ENCODE assay signal across 11 mouse cellular contexts in the genomic region with DNA sequence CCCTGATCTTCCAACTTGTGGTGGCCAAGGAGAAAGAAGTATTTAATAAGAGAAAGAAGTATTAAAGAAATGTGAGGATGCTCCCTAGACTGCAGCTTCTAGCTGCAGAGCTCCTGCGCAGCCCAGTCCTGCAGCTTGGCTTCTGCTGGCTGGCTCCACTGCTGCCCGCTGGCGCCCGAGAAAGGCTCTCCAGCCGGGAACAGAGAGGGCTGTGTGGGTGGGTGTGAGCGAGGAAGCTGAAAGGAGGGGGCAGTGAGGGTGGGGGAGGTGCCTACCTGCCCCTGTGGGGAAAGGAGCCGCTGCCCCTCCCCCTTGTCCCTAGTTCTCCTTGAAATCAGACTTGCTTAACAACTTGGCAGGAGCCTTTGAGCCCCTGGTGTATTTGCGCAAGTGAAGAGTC. TPM values are rescaled to one million over a fixed set of nuclear protein-coding genes. Genes with fewer than 3 reads are reported as not detected.
DNase-seq lines count a peak whose midpoint lies in the region; ATAC-seq and TF ChIP-seq lines count a peak whose summit lies in the region.
"Had no signal": no experiment of that assay in that cellular context is flagged by ENCODE, and none has a peak within 500 bp of the region (broad histone marks: within the 10 kb centered on the region; RNA-seq: fewer than 3 reads in every experiment).

A gene (minus strand): TSS at position 181 of the 400 bp plus-strand sequence.

- TF ChIP-seq POLR2A in cortical plate, adult 2 months (IDR thresholded peaks at IDR 0.05; ENCODE audit: extremely low read depth, insufficient read depth, low read length), result 0 out of 2 replicates have a peak, but pooled peaks have one; percentile 17

- peak within 1 kb of the TSS; percentile 80 for H3K27ac ChIP-seq in cortical plate, adult 2 months (ENCODE audit: insufficient read depth, low read length)
- H3K27ac ChIP-seq in hindbrain, embryonic 16.5 days (ENCODE audit: low read depth, low read length), result no peak within 1 kb of the TSS
- H3K27ac ChIP-seq in midbrain, embryonic 15.5 days, result no peak within 1 kb of the TSS
- H3K27ac ChIP-seq in liver, postnatal 0 days (ENCODE audit: low read depth), result no peak within 1 kb of the TSS

- 4% methylated on average over 8 of the region's 8 CpGs for WGBS in hindbrain, embryonic 16.5 days
- 0% methylated on average over 8 of the region's 8 CpGs for WGBS in midbrain, embryonic 15.5 days
- WGBS in liver, postnatal 0 days (ENCODE audit: insufficient replicate concordance), result 4% methylated on average over 8 of the region's 8 CpGs

- no peaks in the 10 kb centered on the region; the same call in 1 of the 2 replicates for H3K27me3 ChIP-seq in hindbrain, embryonic 16.5 days (replicated peaks; ENCODE audit: control insufficient read depth, insufficient read depth, low read length)
- H3K27me3 ChIP-seq in midbrain, embryonic 15.5 days (replicated peaks), result peaks cover 16% of the 10 kb centered on the region
- 0 out of 2 replicates have a peak, but pooled peaks cover 6% of the 10 kb centered on the region for H3K27me3 ChIP-seq in liver, postnatal 0 days (ENCODE audit: insufficient read depth, low read length)

- H3K36me3 ChIP-seq in hindbrain, embryonic 16.5 days (ENCODE audit: control insufficient read depth, insufficient read depth, low read length), result no peaks in the 10 kb centered on the region
- no peaks in the 10 kb centered on the region for H3K36me3 ChIP-seq in midbrain, embryonic 15.5 days (replicated peaks)
- H3K36me3 ChIP-seq in liver, postnatal 0 days (replicated peaks; ENCODE audit: insufficient read depth, low read length), result no peaks in the 10 kb centered on the region

- H3K9ac ChIP-seq in hindbrain, embryonic 16.5 days (ENCODE audit: low read depth, low read length), result peak within 1 kb of the TSS; percentile 51
- H3K9ac ChIP-seq in midbrain, embryonic 15.5 days, result no peak within 1 kb of the TSS
- no peak within 1 kb of the TSS for H3K9ac ChIP-seq in liver, postnatal 0 days (replicated peaks)

- DNase-seq in ES-CJ7 (ENCODE audit: low read depth, low spot score), result peak; percentile 44
- no peak for DNase-seq in liver, postnatal 0 days
- no peak for DNase-seq in gastrocnemius, postnatal 4 days (ENCODE audit: low spot score in 2 of 2)
- no peak for DNase-seq in kidney, postnatal 14 days
- DNase-seq: lung, postnatal 10 days; retina, postnatal 1 day had no signal

- no peak for TF ChIP-seq EP300 in liver, postnatal 0 days (IDR thresholded peaks at IDR 0.05; ENCODE audit: low read depth)

- H3K4me2 ChIP-seq in hindbrain, embryonic 16.5 days (ENCODE audit: low read length), result peak within 1 kb of the TSS; percentile 72
- H3K4me2 ChIP-seq in midbrain, embryonic 15.5 days, result peak within 1 kb of the TSS; percentile 54
- no peak within 1 kb of the TSS for H3K4me2 ChIP-seq in liver, postnatal 0 days (ENCODE audit: low read depth, low read length)

- peaks cover 2% of the 10 kb centered on the region; the same call in 1 of the 2 replicates for H3K4me1 ChIP-seq in cortical plate, adult 2 months (ENCODE audit: control insufficient read depth, insufficient read depth, low read length)
- H3K4me1 ChIP-seq in hindbrain, embryonic 16.5 days (ENCODE audit: control insufficient read depth, insufficient read depth, low read depth, low read length), result peaks cover 3% of the 10 kb centered on the region; the same call in 1 of the 2 replicates
- peaks cover 12% of the 10 kb centered on the region for H3K4me1 ChIP-seq in midbrain, embryonic 15.5 days
- no peaks in the 10 kb centered on the region for H3K4me1 ChIP-seq in liver, postnatal 0 days (ENCODE audit: insufficient read depth)

- no peak for TF ChIP-seq CTCF in cortical plate, adult 2 months (IDR thresholded peaks at IDR 0.05; ENCODE audit: extremely low read depth, insufficient read depth, low read length)
- TF ChIP-seq CTCF in liver, postnatal 0 days (IDR thresholded peaks at IDR 0.05; ENCODE audit: low read depth), result no peak

- no peaks in the 10 kb centered on the region for H3K9me3 ChIP-seq in hindbrain, embryonic 16.5 days (ENCODE audit: control insufficient read depth, low read length)
- no peaks in the 10 kb centered on the region for H3K9me3 ChIP-seq in midbrain, embryonic 15.5 days
- 0 out of 2 replicates have a peak, but pooled peaks cover 2% of the 10 kb centered on the region for H3K9me3 ChIP-seq in liver, postnatal 0 days (ENCODE audit: low read length)

- ATAC-seq in hindbrain, embryonic 16.5 days, result peak; percentile 90
- ATAC-seq in midbrain, embryonic 15.5 days (replicated peaks), result peak; percentile 88
- ATAC-seq in liver, postnatal 0 days, result no peak
- no peak for ATAC-seq in CD4-positive, CD25-positive, alpha-beta regulatory T cell, adult 4 months

- H3K4me3 ChIP-seq in cortical plate, adult 2 months (ENCODE audit: insufficient read depth, low read length), result peak within 1 kb of the TSS; percentile 52
- peak within 1 kb of the TSS; percentile 42 for H3K4me3 ChIP-seq in hindbrain, embryonic 16.5 days (ENCODE audit: low read length)
- H3K4me3 ChIP-seq in midbrain, embryonic 15.5 days, result peak within 1 kb of the TSS; percentile 32
- no peak within 1 kb of the TSS for H3K4me3 ChIP-seq in liver, postnatal 0 days (ENCODE audit: low read depth, low read length)

RNA-seq across cellular contexts. Expression of the gene that starts here (rescaled TPM):
- polyA plus RNA-seq in cortical plate, adult 2 months (2012; rRNA removed), result 7.5 and 7.6 TPM in 2 replicates
- 0.87 and 0.89 TPM in 2 replicates for polyA plus RNA-seq in hindbrain, embryonic 16.5 days (2015; fragmentation: Nextera tagmentation; extraction: Ambion mirVana)
- 0.20 and 0.23 TPM in 2 replicates for polyA plus RNA-seq in midbrain, embryonic 15.5 days (2015; fragmentation: Nextera tagmentation; extraction: Ambion mirVana)
- polyA plus RNA-seq in liver, postnatal 0 days (2015; fragmentation: Nextera tagmentation; extraction: Ambion mirVana), result not detected in 2 replicates
- not detected for total RNA-seq in gastrocnemius, postnatal 4 days (2021)
- not detected for polyA plus RNA-seq in CD4-positive, CD25-positive, alpha-beta regulatory T cell, adult 4 months (2017; shearing (Covaris generic))
- total RNA-seq: hematopoietic stem cell, adult 5-6 weeks had no signal

Comparison
In these comparisons a context has a peak if more than half of its experiments do, and no peak if none do; other contexts are left out.
1. Peak in ATAC-seq, H3K4me3 ChIP-seq, H3K9ac ChIP-seq and H3K4me2 ChIP-seq in hindbrain, embryonic 16.5 days; RNA of the gene not detected or under 1 TPM.
2. Peak in ATAC-seq, H3K4me3 ChIP-seq and H3K4me2 ChIP-seq in midbrain, embryonic 15.5 days; RNA of the gene not detected or under 1 TPM.